Mouse (Mus musculus): ENCODE results near the gene Angptl8. TPM values are rescaled to one million over a fixed set of nuclear protein-coding genes. Genes with fewer than 3 reads are reported as not detected.

Gene Angptl8
- polyA plus RNA-seq, 1 experiment from 2014 or later: 17.3 TPM

Small RNAs within 50 kb of the gene (microRNA-seq; reads per million reads assigned to microRNA genes)
- 6.8 reads per million, percentile 19 among the genes with 10 or more reads in this experiment for gene Mir7083

Other genes starting within 250 kb of the Angptl8 start
- 22.0 and 23.5 TPM in 2 replicates for gene Timm29, start 242.8 kb upstream of the Angptl8 start, polyA plus RNA-seq (2015; fragmentation: Nextera tagmentation; extraction: Ambion mirVana)
- gene Yipf2, start 242.7 kb upstream of the Angptl8 start, polyA plus RNA-seq (2015; fragmentation: Nextera tagmentation; extraction: Ambion mirVana): 34.0 and 34.7 TPM in 2 replicates
- gene Smarca4, start 219.3 kb upstream of the Angptl8 start, polyA plus RNA-seq (2015; fragmentation: Nextera tagmentation; extraction: Ambion mirVana): 59.5 and 61.2 TPM in 2 replicates
- gene Ldlr, start 112.0 kb upstream of the Angptl8 start, polyA plus RNA-seq (2015; fragmentation: Nextera tagmentation; extraction: Ambion mirVana): 86.7 and 88.2 TPM in 2 replicates
- 85.5 and 106 TPM in 2 replicates for gene Spc24, start 75.2 kb upstream of the Angptl8 start, polyA plus RNA-seq (2015; fragmentation: Nextera tagmentation; extraction: Ambion mirVana)
- gene Kank2, start 36.8 kb upstream of the Angptl8 start, polyA plus RNA-seq (2015; fragmentation: Nextera tagmentation; extraction: Ambion mirVana): 9.7 and 9.9 TPM in 2 replicates
- 23.3 and 24.7 TPM in 2 replicates for gene Dock6, start 17.1 kb downstream of the Angptl8 start, polyA plus RNA-seq (2015; fragmentation: Nextera tagmentation; extraction: Ambion mirVana)
- gene Rab3d, start 82.7 kb downstream of the Angptl8 start, polyA plus RNA-seq (2015; fragmentation: Nextera tagmentation; extraction: Ambion mirVana): 47.5 and 47.9 TPM in 2 replicates
- gene Ccdc159, start 92.0 kb downstream of the Angptl8 start, polyA plus RNA-seq (2015; fragmentation: Nextera tagmentation; extraction: Ambion mirVana): 2.6 and 3.5 TPM in 2 replicates
- 93.9 and 97.0 TPM in 2 replicates for gene Tmem205, start 92.0 kb downstream of the Angptl8 start, polyA plus RNA-seq (2015; fragmentation: Nextera tagmentation; extraction: Ambion mirVana)
- 5.2 and 6.2 TPM in 2 replicates for gene Plppr2, start 101.5 kb downstream of the Angptl8 start, polyA plus RNA-seq (2015; fragmentation: Nextera tagmentation; extraction: Ambion mirVana)
- 5.9 and 6.5 TPM in 2 replicates for gene Swsap1, start 120.2 kb downstream of the Angptl8 start, polyA plus RNA-seq (2015; fragmentation: Nextera tagmentation; extraction: Ambion mirVana)
- gene Epor, start 128.0 kb downstream of the Angptl8 start, polyA plus RNA-seq (2015; fragmentation: Nextera tagmentation; extraction: Ambion mirVana): 4.8 and 6.4 TPM in 2 replicates
- gene Rgl3, start 153.9 kb downstream of the Angptl8 start, polyA plus RNA-seq (2015; fragmentation: Nextera tagmentation; extraction: Ambion mirVana): 1.7 and 2.0 TPM in 2 replicates
- gene Ccdc151, start 167.1 kb downstream of the Angptl8 start, polyA plus RNA-seq (2015; fragmentation: Nextera tagmentation; extraction: Ambion mirVana): 0.28 and 0.54 TPM in 2 replicates
- 121 and 125 TPM in 2 replicates for gene Prkcsh, start 167.3 kb downstream of the Angptl8 start, polyA plus RNA-seq (2015; fragmentation: Nextera tagmentation; extraction: Ambion mirVana)
- 1.5 and 1.9 TPM in 2 replicates for gene Elavl3, start 216.5 kb downstream of the Angptl8 start, polyA plus RNA-seq (2015; fragmentation: Nextera tagmentation; extraction: Ambion mirVana)
- gene Gm49318, start 235.7 kb downstream of the Angptl8 start, polyA plus RNA-seq (2015; fragmentation: Nextera tagmentation; extraction: Ambion mirVana): not detected in 2 replicates
- gene Zfp653, start 235.9 kb downstream of the Angptl8 start, polyA plus RNA-seq (2015; fragmentation: Nextera tagmentation; extraction: Ambion mirVana): 9.2 and 9.7 TPM in 2 replicates
- 50.8 and 54.2 TPM in 2 replicates for gene Ecsit, start 249.9 kb downstream of the Angptl8 start, polyA plus RNA-seq (2015; fragmentation: Nextera tagmentation; extraction: Ambion mirVana)

Data from intestine, embryonic 16.5 days (tissue).